Mouse (Mus musculus) gastrocnemius, adult 2 months (tissue): ENCODE results near the gene Cbx6. TPM values are rescaled to one million over a fixed set of nuclear protein-coding genes. Genes with fewer than 3 reads are reported as not detected.
A peak's percentile ranks its signal among the peaks of the same experiment; 100 is the strongest.
"Not testable (repeated sequence)": the region's sequence is repeated elsewhere in the genome, so short reads cannot be mapped to it uniquely, and the experiment has no call there.

Experiments
- DNase-seq: peaks from one replicate; pipeline ENCODE4 v3.0.0; 2022
- H3K27ac ChIP-seq: fragments of 200-600 bp; 2 replicates; pipeline ENCODE4 v1.8.1; 2022; ENCODE audit warnings: mild to moderate bottlenecking
- H3K4me3 ChIP-seq: fragments of 200-600 bp; 2 replicates; pipeline ENCODE4 v1.8.1; 2022; ENCODE audit warnings: mild to moderate bottlenecking, moderate library complexity
- CTCF ChIP-seq: fragments of 200-600 bp; IDR thresholded peaks from 2 replicates; pipeline ENCODE4 v1.8.1; 2022; ENCODE audit warnings: antibody characterized with exemption, mild to moderate bottlenecking, moderate library complexity
- intact Hi-C: fragments of 180-260 bp; cut with DNase I; formaldehyde crosslinking; loops from one replicate; pipeline ENCODE4 v1.15.1; 2025
- total RNA-seq, 2 experiments: library from RNA; stranded (reverse); gene quantifications; 2 replicates each; pipeline ENCODE4 v1.2.3; 2021

Cbx6 gene
- total RNA-seq, 2 experiments from 2014 or later = 8.4 to 12.6 TPM

GRCm38 (mm10) chr15:79827778-79828210 is 6.7 kb downstream of the Cbx6 start:
- TF ChIP-seq CTCF = no peak
- intact Hi-C loops = loop anchor here (10.0 kb wide), 1 partner anchor 73 kb away; no protein-coding TSS in a partner anchor
- no peak for DNase-seq
- Histone ChIP-seq H3K27ac (no peak overlapping the region), H3K4me3 (no peak overlapping the region)

GRCm38 (mm10) chr15:79827061-79827777 is 7.3 kb downstream of the Cbx6 start:
- no peak for DNase-seq
- intact Hi-C loops = loop anchor here (10.0 kb wide), 1 partner anchor 72 kb away; no protein-coding TSS in a partner anchor
- no peak for TF ChIP-seq CTCF
- H3K4me3 ChIP-seq = no peak overlapping the region
- H3K27ac ChIP-seq = no peak overlapping the region

- TF ChIP-seq CTCF = no peak
- H3K4me3 ChIP-seq = no peak overlapping the region
- no peak for DNase-seq
- intact Hi-C loops = loop anchor here (10.0 kb wide), 1 partner anchor 72 kb away; no protein-coding TSS in a partner anchor
- H3K27ac ChIP-seq = no peak overlapping the region
These were observed 8.1 kb downstream of the Cbx6 start for GRCm38 (mm10) chr15:79826221-79826935.

GRCm38 (mm10) chr15:79825146-79825825 is 9.2 kb downstream of the Cbx6 start:
- H3K4me3 ChIP-seq = no peak overlapping the region
- DNase-seq = no peak
- H3K27ac ChIP-seq = no peak overlapping the region
- intact Hi-C loops = loop anchor here (10.0 kb wide), 1 partner anchor 70 kb away; no protein-coding TSS in a partner anchor
- TF ChIP-seq CTCF = peak; percentile 65

- peak; percentile 81 for DNase-seq
- no peak for TF ChIP-seq CTCF
- intact Hi-C loops = loop anchor here (10.0 kb wide), 1 partner anchor 69 kb away; no protein-coding TSS in a partner anchor
- H3K4me3 ChIP-seq = no peak overlapping the region
- no peak overlapping the region for H3K27ac ChIP-seq
These were observed 10.8 kb downstream of the Cbx6 start for GRCm38 (mm10) chr15:79823588-79824280.

- Histone ChIP-seq H3K27ac (no peak overlapping the region), H3K4me3 (no peak overlapping the region)
- no peak for DNase-seq
- intact Hi-C loops = loop anchor here (10.0 kb wide), 1 partner anchor 68 kb away; no protein-coding TSS in a partner anchor
- TF ChIP-seq CTCF = no peak
These were observed 12.0 kb downstream of the Cbx6 start for GRCm38 (mm10) chr15:79822265-79823199.

- Histone ChIP-seq H3K27ac (no peak overlapping the region), H3K4me3 (no peak overlapping the region)
- intact Hi-C loops = no loop called here
- DNase-seq = no peak
- TF ChIP-seq CTCF = peak; percentile 20; the same call in 1 of the 2 replicates
These were observed 16.2 kb downstream of the Cbx6 start for GRCm38 (mm10) chr15:79818325-79818724.

- DNase-seq = no peak
- intact Hi-C loops = no loop called here
- no peak overlapping the region for H3K4me3 ChIP-seq
- no peak overlapping the region for H3K27ac ChIP-seq
- no peak for TF ChIP-seq CTCF
These were observed 20.7 kb downstream of the Cbx6 start for GRCm38 (mm10) chr15:79813666-79814258.

- H3K27ac ChIP-seq, DNase-seq, intact Hi-C loops, H3K4me3 ChIP-seq: not testable (repeated sequence)
These were observed 21.6 kb downstream of the Cbx6 start for GRCm38 (mm10) chr15:79812840-79813239.

- H3K4me3 ChIP-seq = no peak overlapping the region
- TF ChIP-seq CTCF = no peak
- DNase-seq = no peak
- no peak overlapping the region for H3K27ac ChIP-seq
- intact Hi-C loops = no loop called here
These were observed 23.5 kb downstream of the Cbx6 start for GRCm38 (mm10) chr15:79810997-79811396.

GRCm38 (mm10) chr15:79810061-79810460 is 24.4 kb downstream of the Cbx6 start:
- DNase-seq = no peak
- no peak for TF ChIP-seq CTCF
- Histone ChIP-seq H3K27ac (no peak overlapping the region), H3K4me3 (no peak overlapping the region)
- intact Hi-C loops = no loop called here
